Mouse (Mus musculus) C2C12 (cell line): Measurements from ENCODE around the gene Tpst2.

Experiments
- CEBPB ChIP-seq: IDR thresholded peaks from one replicate; pipeline ENCODE4 v1.6.1; 2011; ENCODE audit warnings: low read depth, mild to moderate bottlenecking, control low read depth, moderate library complexity
- CTCF ChIP-seq: IDR thresholded peaks from one replicate; pipeline ENCODE4 v1.5.1; 2011; ENCODE audit not compliant: control insufficient read depth, insufficient read depth, insufficient read length
- FOSL1 ChIP-seq: IDR thresholded peaks from one replicate; pipeline ENCODE4 v1.8.0; 2011; ENCODE audit warnings: mild to moderate bottlenecking, low read length; ENCODE audit not compliant: poor library complexity, insufficient read depth, severe bottlenecking
- MAX ChIP-seq: IDR thresholded peaks from one replicate; pipeline ENCODE4 v1.6.1; 2011; ENCODE audit warnings: mild to moderate bottlenecking, control low read depth
- USF1 ChIP-seq: IDR thresholded peaks from one replicate; pipeline ENCODE4 v1.6.1; 2011; ENCODE audit warnings: low read depth, mild to moderate bottlenecking, control low read depth, moderate library complexity

GRCm38 (mm10) chr5:112349169-112349568, 72.7 kb downstream of the Tpst2 start:
- TF ChIP-seq CEBPB (no peak), MAX (no peak), CTCF (no peak), USF1 (no peak), FOSL1 (no peak)
